Mouse (Mus musculus): Measurements from ENCODE around the gene Gm21883. TPM values are rescaled to one million over a fixed set of nuclear protein-coding genes. Genes with fewer than 3 reads are reported as not detected.
"Not testable (repeated sequence)": the region's sequence is repeated elsewhere in the genome, so short reads cannot be mapped to it uniquely, and the experiment has no call there.

The Gm21883 gene
- not detected for total RNA-seq (2022)

- DNase-seq = not testable (repeated sequence)
Measured at GRCm38 (mm10) chrX:31574183-31574582, at the start of gene Gm21883. Gm21883 (minus strand) TSS chrX:31574283.

GRCm38 (mm10) chrX:31618820-31619219, 44.7 kb upstream of the Gm21883 start, which contains the start of gene Spin2e:
Spin2e (minus strand) TSS chrX:31618920.
- not testable (repeated sequence) for DNase-seq

Other genes with a start within 250 kb of the Gm21883 start
- gene Btbd35f26, start 237.8 kb downstream of the Gm21883 start, total RNA-seq (2022) = not detected
- not detected for gene Btbd35f19, start 190.4 kb downstream of the Gm21883 start, total RNA-seq (2022)
- not detected for gene Spin2e, start 44.6 kb upstream of the Gm21883 start, total RNA-seq (2022)
- not detected for gene Btbd35f25, start 142.9 kb upstream of the Gm21883 start, total RNA-seq (2022)

All from adrenal gland, adult 8-10 months (tissue).